Mouse (Mus musculus) liver, embryonic 11.5 days (tissue): Measurements from ENCODE around the gene Mmel1. TPM values are rescaled to one million over a fixed set of nuclear protein-coding genes. Genes with fewer than 3 reads are reported as not detected.
A peak's percentile ranks its signal among the peaks of the same experiment; 100 is the strongest.

ENCODE experiments used
- ATAC-seq: fragments of 200-750 bp; cut with Nextera tagmentation; replicated peaks from 2 replicates; pipeline ENCODE4 v1.8.0; 2017; ENCODE audit warnings: moderate number of reproducible peaks, mild to moderate bottlenecking, moderate TSS enrichment, moderate library complexity; ENCODE audit not compliant: low FRiP score
- DNase-seq: peaks from one replicate; pipeline ENCODE4 v3.0.0-alpha.2; 2017; ENCODE audit warnings: low spot score
- H3K27ac ChIP-seq: fragments of 300-500 bp; sonication (generic); 2 replicates; pipeline ENCODE4 v1.5.1; 2014; ENCODE audit warnings: mild to moderate bottlenecking, low read depth, low read length, control low read depth
- H3K27me3 ChIP-seq: fragments of 300-500 bp; sonication (generic); replicated peaks from 2 replicates; pipeline ENCODE4 v1.6.1; 2014; ENCODE audit warnings: low read length, mixed read lengths; ENCODE audit not compliant: control insufficient read depth, insufficient read depth
- H3K36me3 ChIP-seq: fragments of 300-500 bp; sonication (generic); 2 replicates; pipeline ENCODE4 v1.6.1; 2014; ENCODE audit warnings: mild to moderate bottlenecking, low read length, moderate library complexity, mixed read lengths; ENCODE audit not compliant: control insufficient read depth, insufficient read depth
- H3K4me1 ChIP-seq: fragments of 300-500 bp; sonication (generic); replicated peaks from 2 replicates; pipeline ENCODE4 v1.6.1; 2014; ENCODE audit warnings: low read length, mixed read lengths; ENCODE audit not compliant: control insufficient read depth, insufficient read depth
- H3K4me2 ChIP-seq: fragments of 300-500 bp; sonication (generic); 2 replicates; pipeline ENCODE4 v1.6.1; 2014; ENCODE audit warnings: mild to moderate bottlenecking, control low read depth, moderate library complexity
- H3K4me3 ChIP-seq: fragments of 300-500 bp; sonication (generic); 2 replicates; pipeline ENCODE4 v1.5.1; 2014; ENCODE audit warnings: low read depth, low read length, control low read depth
- H3K9ac ChIP-seq: fragments of 300-500 bp; sonication (generic); 2 replicates; pipeline ENCODE4 v1.6.1; 2014; ENCODE audit warnings: low read depth, low read length, control low read depth
- H3K9me3 ChIP-seq: fragments of 300-500 bp; sonication (generic); 2 replicates; pipeline ENCODE4 v1.6.1; 2016; ENCODE audit warnings: low read length, inconsistent platforms, mixed read lengths; ENCODE audit not compliant: control insufficient read depth
- WGBS: fragments of 180-500 bp; shearing (Covaris S2); extraction: QIAGEN DNeasy Blood & Tissue Kit; methylation state at CpG from one replicate; pipeline ENCODE4 v1.1.7; 2014; 5-methylcytosine and 5-hydroxymethylcytosine counted together
- polyA plus RNA-seq: library from polyadenylated mRNA; unstranded; fragments of >200 nt; fragmentation: Nextera tagmentation; extraction: Ambion mirVana; gene quantifications from 2 replicates; pipeline ENCODE4 v1.2.1, GENCODE M21; 2014

The Mmel1 gene
- polyA plus RNA-seq, 1 experiment from 2014 or later = 0.25 TPM

GRCm38 (mm10) chr4:154870721-154871120, 1.3 kb downstream of the Mmel1 start:
- 0 out of 2 replicates have a peak, but pooled peaks cover 7% of the 10 kb centered on the region for H3K27me3 ChIP-seq
- no peak overlapping the region for H3K9ac ChIP-seq
- no peaks in the 10 kb centered on the region for H3K4me1 ChIP-seq
- H3K9me3 ChIP-seq = no peaks in the 10 kb centered on the region
- ATAC-seq (no peak), DNase-seq (no peak)
- H3K4me3 ChIP-seq = no peak overlapping the region
- H3K4me2 ChIP-seq = no peak overlapping the region
- H3K36me3 ChIP-seq = no peaks in the 10 kb centered on the region
- H3K27ac ChIP-seq = no peak overlapping the region
- WGBS = 72% methylated on average over 4 of the region's 4 CpGs

GRCm38 (mm10) chr4:154871757-154872251, 2.4 kb downstream of the Mmel1 start:
- DNase-seq (no peak), ATAC-seq (no peak; the same call in 1 of the 2 replicates)
- Histone ChIP-seq H3K27ac (no peak overlapping the region), H3K36me3 (no peaks in the 10 kb centered on the region), H3K9me3 (no peaks in the 10 kb centered on the region), H3K27me3 (0 out of 2 replicates have a peak, but pooled peaks cover 7% of the 10 kb centered on the region), H3K4me1 (no peaks in the 10 kb centered on the region), H3K4me2 (no peak overlapping the region), H3K9ac (no peak overlapping the region), H3K4me3 (no peak overlapping the region)
- WGBS = 14% methylated on average over 13 of the region's 13 CpGs

GRCm38 (mm10) chr4:154873186-154873585, 3.8 kb downstream of the Mmel1 start:
- H3K4me3 ChIP-seq = no peak overlapping the region
- H3K9ac ChIP-seq = no peak overlapping the region
- H3K4me1 ChIP-seq = no peaks in the 10 kb centered on the region; the same call in 1 of the 2 replicates
- DNase-seq (no peak), ATAC-seq (no peak)
- no peak overlapping the region for H3K27ac ChIP-seq
- no peaks in the 10 kb centered on the region for H3K9me3 ChIP-seq
- 0 out of 2 replicates have a peak, but pooled peaks cover 5% of the 10 kb centered on the region for H3K27me3 ChIP-seq
- H3K36me3 ChIP-seq = no peaks in the 10 kb centered on the region
- 65% methylated on average over 6 of the region's 6 CpGs for WGBS
- no peak overlapping the region for H3K4me2 ChIP-seq

- DNase-seq = peak; percentile 90
- H3K27me3 ChIP-seq = no peaks in the 10 kb centered on the region; the same call in 1 of the 2 replicates
- H3K27ac ChIP-seq = peak overlapping the region; percentile 84
- H3K36me3 ChIP-seq = no peaks in the 10 kb centered on the region
- ATAC-seq = peak; percentile 83
- WGBS = 9% methylated on average over 18 of the region's 18 CpGs
- H3K9ac ChIP-seq = peak overlapping the region; percentile 62
- H3K4me1 ChIP-seq = peaks cover 20% of the 10 kb centered on the region
- peak overlapping the region; percentile 47 for H3K4me3 ChIP-seq
- H3K4me2 ChIP-seq = peak overlapping the region; percentile 74
- H3K9me3 ChIP-seq = no peaks in the 10 kb centered on the region
Observed at GRCm38 (mm10) chr4:154877864-154878548, 8.6 kb downstream of the Mmel1 start.

- ATAC-seq (peak; percentile 86), DNase-seq (no peak)
- Histone ChIP-seq H3K4me1 (peaks cover 20% of the 10 kb centered on the region), H3K27me3 (peaks cover 7% of the 10 kb centered on the region; the same call in 1 of the 2 replicates), H3K27ac (peak overlapping the region; percentile 74), H3K4me2 (peak overlapping the region; percentile 47), H3K4me3 (no peak overlapping the region), H3K9ac (peak overlapping the region; percentile 55), H3K36me3 (no peaks in the 10 kb centered on the region), H3K9me3 (no peaks in the 10 kb centered on the region)
- WGBS = 44% methylated on average over 6 of the region's 6 CpGs
Observed at GRCm38 (mm10) chr4:154880730-154881129, 11.3 kb downstream of the Mmel1 start.

- H3K27ac ChIP-seq = no peak overlapping the region; the same call in 1 of the 2 replicates
- H3K27me3 ChIP-seq = peaks cover 7% of the 10 kb centered on the region; the same call in 1 of the 2 replicates
- ATAC-seq (peak; percentile 44), DNase-seq (no peak)
- no peaks in the 10 kb centered on the region for H3K9me3 ChIP-seq
- H3K4me1 ChIP-seq = peaks cover 20% of the 10 kb centered on the region
- H3K4me3 ChIP-seq = no peak overlapping the region
- H3K4me2 ChIP-seq = peak overlapping the region; percentile 4; the same call in 1 of the 2 replicates
- WGBS = 24% methylated on average over 14 of the region's 14 CpGs
- H3K9ac ChIP-seq = no peak overlapping the region
- H3K36me3 ChIP-seq = no peaks in the 10 kb centered on the region
Observed at GRCm38 (mm10) chr4:154882014-154882659, 12.8 kb downstream of the Mmel1 start.

- Histone ChIP-seq H3K4me1 (peaks cover 17% of the 10 kb centered on the region), H3K36me3 (no peaks in the 10 kb centered on the region), H3K4me2 (no peak overlapping the region), H3K4me3 (no peak overlapping the region), H3K27ac (no peak overlapping the region), H3K9me3 (no peaks in the 10 kb centered on the region), H3K9ac (no peak overlapping the region), H3K27me3 (peaks cover 7% of the 10 kb centered on the region; the same call in 1 of the 2 replicates)
- DNase-seq (no peak), ATAC-seq (no peak)
- WGBS = 76% methylated on average over 11 of the region's 11 CpGs
Observed at GRCm38 (mm10) chr4:154885416-154885815, 16.0 kb downstream of the Mmel1 start.

GRCm38 (mm10) chr4:154886876-154887592, 17.6 kb downstream of the Mmel1 start:
- no peak overlapping the region for H3K4me2 ChIP-seq
- no peaks in the 10 kb centered on the region for H3K36me3 ChIP-seq
- no peak overlapping the region for H3K27ac ChIP-seq
- ATAC-seq = no peak
- H3K27me3 ChIP-seq = peaks cover 7% of the 10 kb centered on the region; the same call in 1 of the 2 replicates
- DNase-seq = no peak
- H3K9me3 ChIP-seq = no peaks in the 10 kb centered on the region
- H3K4me1 ChIP-seq = peaks cover 2% of the 10 kb centered on the region
- no peak overlapping the region for H3K4me3 ChIP-seq
- 69% methylated on average over 13 of the region's 13 CpGs for WGBS
- no peak overlapping the region for H3K9ac ChIP-seq
